Mouse (Mus musculus) heart, postnatal 25 days (tissue): ENCODE results near the gene Pptc7. TPM values are rescaled to one million over a fixed set of nuclear protein-coding genes. Genes with fewer than 3 reads are reported as not detected.
A peak's percentile ranks its signal among the peaks of the same experiment; 100 is the strongest.

Experiments
- DNase-seq: peaks from one replicate; pipeline ENCODE4 v3.0.0; 2022; ENCODE audit warnings: low spot score
- intact Hi-C: fragments of 180-260 bp; cut with DNase I; formaldehyde crosslinking; loops from one replicate; pipeline ENCODE4 v1.15.1; 2025
- total RNA-seq, 2 experiments: library from RNA; stranded (reverse); gene quantifications; 2 replicates each; pipeline ENCODE4 v1.2.3; 2021

The Pptc7 gene
- total RNA-seq, result 10 to 100 TPM; 91.3 to 93.5 TPM

GRCm38 (mm10) chr5:122284183-122285028 lies at the start of gene Pptc7:
Gene Pptc7 (plus strand): TSS chr5:122284365.
- peak; percentile 79 for DNase-seq
- intact Hi-C loops, result loop anchor here (5.0 kb wide), 1 partner anchor 38 kb away; no protein-coding TSS in a partner anchor

- intact Hi-C loops, result no loop called here
- DNase-seq, result no peak
Measured at GRCm38 (mm10) chr5:122235196-122235836, 48.8 kb upstream of the Pptc7 start.

- intact Hi-C loops, result no loop called here
- no peak for DNase-seq
Measured at GRCm38 (mm10) chr5:122237200-122237599, 47.0 kb upstream of the Pptc7 start.

- intact Hi-C loops, result no loop called here
Measured at GRCm38 (mm10) chr5:122239618-122240017, 44.5 kb upstream of the Pptc7 start.

DNA sequence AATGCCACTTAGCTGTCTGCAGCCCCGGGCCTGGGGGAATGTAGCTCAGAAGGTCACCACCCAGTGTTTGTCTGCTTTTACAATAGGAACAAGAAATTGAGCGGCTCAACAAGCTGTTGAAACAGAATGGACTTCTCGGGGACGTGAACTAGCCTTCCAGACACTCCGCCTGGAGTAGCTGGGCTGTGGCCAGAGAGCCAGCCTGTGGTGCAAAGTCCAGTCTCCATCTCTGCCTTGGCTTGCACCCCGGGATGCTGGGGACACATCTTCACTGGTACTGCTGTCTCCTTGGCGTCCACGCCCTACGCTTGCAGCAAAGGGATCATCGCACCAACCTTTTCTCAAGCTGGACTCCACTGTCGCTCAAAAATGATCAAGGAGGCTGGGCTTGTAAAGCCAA lies 43.6 kb upstream of the Pptc7 start:
- no peak for DNase-seq
- intact Hi-C loops, result no loop called here

More at GRCm38 (mm10) chr5:122239618-122240017, 44.5 kb upstream of the Pptc7 start:
- no peak for DNase-seq

GRCm38 (mm10) chr5:122240989-122241388 lies 43.2 kb upstream of the Pptc7 start:
- intact Hi-C loops, result no loop called here
- DNase-seq, result no peak

DNA sequence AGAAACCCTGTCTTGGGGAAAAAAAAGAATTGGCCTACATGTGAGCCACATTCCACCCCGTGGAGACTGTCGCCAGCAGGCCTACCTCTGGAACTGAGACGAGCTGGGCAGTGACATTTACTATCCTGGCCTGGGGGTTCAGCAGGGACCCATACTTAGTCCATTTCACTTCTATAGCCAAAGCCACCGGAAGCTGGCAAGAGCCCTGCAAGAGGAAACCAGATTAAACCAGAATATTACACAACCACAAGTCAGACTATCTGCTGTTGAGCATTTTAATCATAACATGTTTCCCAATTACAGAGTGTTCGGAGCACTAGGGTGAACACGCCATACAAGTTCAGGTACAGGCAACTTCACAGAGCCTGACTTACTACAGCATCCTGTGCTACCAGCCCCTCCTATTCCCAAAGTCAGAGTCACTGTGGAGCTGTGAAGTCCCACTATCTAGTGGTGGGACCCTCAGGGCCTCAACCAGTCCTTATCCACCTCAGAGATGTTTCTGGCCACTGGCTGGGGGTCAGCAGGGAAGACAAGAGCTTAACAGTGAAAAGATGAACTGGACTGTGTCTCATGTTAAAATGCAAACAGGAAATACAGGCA lies 41.5 kb upstream of the Pptc7 start:
- intact Hi-C loops, result no loop called here
- no peak for DNase-seq

- intact Hi-C loops, result no loop called here
- DNase-seq, result no peak
Measured at GRCm38 (mm10) chr5:122243781-122244523, 40.2 kb upstream of the Pptc7 start.

GRCm38 (mm10) chr5:122245186-122245585 lies 39.0 kb upstream of the Pptc7 start:
- no peak for DNase-seq
- intact Hi-C loops, result no loop called here

- no peak for DNase-seq
- intact Hi-C loops, result no loop called here
Measured at GRCm38 (mm10) chr5:122246547-122247167, 37.5 kb upstream of the Pptc7 start.

DNA sequence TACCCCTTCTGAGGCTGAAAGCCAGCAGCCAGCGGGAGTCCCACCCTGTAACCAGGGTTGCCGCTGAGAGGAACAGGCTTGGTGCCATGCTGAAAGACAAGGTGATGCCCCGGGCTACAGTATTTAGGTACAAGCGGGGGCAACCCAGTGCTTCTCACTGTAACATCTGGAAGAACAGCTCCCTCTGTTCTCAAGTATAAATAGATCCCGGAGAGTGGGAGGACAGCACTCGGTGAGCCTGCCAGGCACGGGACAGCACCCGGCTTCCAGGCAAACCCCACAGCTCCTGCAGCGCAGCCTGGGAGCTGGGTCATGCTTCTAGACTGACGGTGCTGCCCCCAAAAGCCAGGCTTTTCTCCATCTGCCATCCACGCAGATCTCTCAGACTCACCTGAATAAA lies 36.6 kb upstream of the Pptc7 start:
- DNase-seq, result peak; percentile 28
- intact Hi-C loops, result no loop called here

- intact Hi-C loops, result no loop called here
Measured at GRCm38 (mm10) chr5:122247934-122248333, 36.2 kb upstream of the Pptc7 start.

DNA sequence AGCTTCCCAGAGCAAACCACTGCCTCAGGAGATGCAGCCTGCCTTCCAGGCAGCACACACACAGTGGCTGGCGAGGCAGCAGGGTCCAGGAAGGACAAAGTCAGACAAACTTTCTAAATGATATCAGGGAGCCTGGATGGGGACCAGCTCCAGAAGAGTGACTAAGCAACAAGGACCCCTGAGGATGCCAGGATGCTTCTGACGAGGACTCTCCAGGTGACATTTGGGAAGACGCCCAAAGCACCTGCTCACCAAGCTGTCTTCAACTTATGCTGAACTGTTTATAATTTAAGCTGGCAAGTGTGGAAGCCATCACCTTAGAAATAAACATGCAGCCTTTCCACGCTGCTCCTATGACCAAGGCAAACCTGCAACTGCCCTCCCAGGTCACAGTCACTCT lies 34.9 kb upstream of the Pptc7 start:
- intact Hi-C loops, result no loop called here
- DNase-seq, result no peak

More at GRCm38 (mm10) chr5:122247934-122248333, 36.2 kb upstream of the Pptc7 start:
- no peak for DNase-seq

- intact Hi-C loops, result no loop called here
Measured at GRCm38 (mm10) chr5:122251895-122252606, 32.1 kb upstream of the Pptc7 start.

DNA sequence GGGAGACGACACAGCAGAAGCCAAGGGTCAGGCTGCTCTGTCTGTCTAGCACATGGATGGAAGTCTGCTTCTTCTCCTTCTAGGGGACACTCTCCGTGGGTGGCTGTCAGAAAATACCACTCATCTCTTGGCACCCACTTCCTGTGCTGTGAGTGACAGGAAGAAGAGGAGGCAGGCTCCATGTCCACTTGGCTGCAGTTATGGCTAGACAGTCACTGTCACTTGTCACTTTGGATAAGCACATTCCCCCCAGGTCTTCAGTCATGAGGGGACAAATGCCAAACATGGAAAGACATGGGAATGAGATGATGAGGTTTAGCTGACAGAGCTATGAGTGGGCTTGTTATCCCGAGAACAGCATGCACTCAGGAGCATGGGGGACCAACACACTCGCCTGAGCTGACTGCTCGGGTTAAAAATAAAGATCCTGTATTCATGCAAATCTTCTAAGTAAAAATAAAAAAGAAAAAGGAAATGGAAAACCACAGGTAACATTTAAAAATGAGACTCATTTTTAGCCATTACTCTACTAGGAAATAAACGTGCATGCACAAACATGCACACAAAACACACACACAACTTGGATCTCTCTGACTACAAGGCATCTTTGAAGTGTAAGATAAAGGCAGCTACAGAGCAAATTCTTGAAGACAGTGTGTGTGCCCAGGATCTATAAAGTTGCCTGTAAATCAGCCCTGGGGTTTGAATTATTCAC lies 26.0 kb upstream of the Pptc7 start:
- no peak for DNase-seq
- intact Hi-C loops, result no loop called here

More at GRCm38 (mm10) chr5:122251895-122252606, 32.1 kb upstream of the Pptc7 start:
- DNase-seq, result no peak

DNA sequence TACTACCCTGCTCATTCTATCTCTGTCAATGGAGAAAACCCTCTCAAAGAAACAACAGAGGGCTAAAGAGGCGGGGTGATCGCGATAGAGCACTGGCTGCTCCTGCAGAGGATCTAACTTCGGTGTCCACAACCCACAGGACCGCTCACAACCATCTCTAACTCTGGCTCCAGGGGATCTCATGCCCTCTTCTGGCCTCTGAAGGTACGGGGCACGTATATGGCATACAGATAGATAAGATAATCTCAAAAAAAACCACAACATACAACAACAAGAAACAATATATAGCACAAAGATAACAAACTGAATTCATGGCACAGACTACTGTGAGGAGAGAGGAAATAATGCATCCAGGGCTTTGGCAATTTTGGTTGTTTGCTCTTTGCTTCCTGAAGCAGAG lies 22.1 kb upstream of the Pptc7 start:
- intact Hi-C loops, result loop anchor here (5.0 to 10.0 kb wide), 2 partner anchors 130 to 363 kb away; no protein-coding TSS in a partner anchor
- DNase-seq, result no peak

DNA sequence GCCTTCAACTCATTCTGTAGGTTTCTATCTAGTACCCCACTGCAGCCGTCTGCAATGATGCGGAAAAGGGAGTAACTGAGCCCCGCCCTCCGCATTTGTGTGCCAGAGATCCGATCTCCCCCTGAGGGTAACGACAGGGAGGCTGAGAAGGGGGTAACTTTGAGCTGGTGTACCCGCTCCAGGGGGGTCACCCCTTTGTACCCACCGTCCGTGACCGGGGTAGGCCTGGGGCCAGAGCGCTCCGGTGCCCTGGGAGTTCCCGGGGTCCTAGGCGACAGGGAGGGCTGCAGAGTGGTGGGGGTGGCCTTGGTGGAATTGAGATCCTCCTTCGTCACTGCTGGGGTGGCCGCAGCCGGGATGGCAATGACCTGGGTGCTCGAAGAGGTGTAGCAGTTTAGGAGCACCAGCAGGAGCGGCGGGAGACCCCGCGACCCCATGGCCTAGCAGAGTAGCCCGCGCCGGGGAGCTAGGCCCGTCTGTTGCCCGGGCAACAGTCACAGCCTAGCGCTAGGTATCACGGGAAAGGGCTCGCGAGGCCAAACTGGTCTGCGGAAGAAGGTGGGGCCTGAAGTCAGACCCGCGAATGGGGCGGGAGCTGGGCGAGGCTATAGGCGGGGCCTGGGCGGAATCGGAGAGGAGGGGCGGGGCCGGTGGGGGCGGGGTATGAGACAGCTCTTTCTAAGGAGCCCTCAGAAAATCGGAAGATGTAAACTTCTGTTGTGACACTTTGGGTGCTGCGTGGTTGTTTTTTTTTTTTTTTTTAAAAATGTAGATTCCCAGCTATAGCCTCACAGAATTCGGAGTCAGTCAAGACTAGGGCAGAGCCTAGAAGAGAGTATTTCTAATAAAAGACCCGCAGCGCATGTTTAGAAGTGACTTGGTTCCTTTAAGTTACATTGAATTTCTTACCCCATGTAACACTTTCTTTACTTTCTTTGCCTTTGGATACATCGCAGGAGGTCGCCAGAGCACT lies 19.9 kb upstream of the Pptc7 start, which contains the start of gene Tctn1:
Gene Tctn1, minus strand, starts transcription at position 528 of the 973 bp plus-strand sequence.
- peak; percentile 77 for DNase-seq
- intact Hi-C loops, result loop anchor here (5.0 to 10.0 kb wide), 2 partner anchors 132 to 361 kb away; no protein-coding TSS in a partner anchor
